Mouse (Mus musculus): ENCODE results near the gene Abca13. TPM values are rescaled to one million over a fixed set of nuclear protein-coding genes. Genes with fewer than 3 reads are reported as not detected.
"Not testable (repeated sequence)": the region's sequence is repeated elsewhere in the genome, so short reads cannot be mapped to it uniquely, and the experiment has no call there.

Abca13 gene
- total RNA-seq, 2 experiments from 2014 or later, result 0.09 to 0.12 TPM

GRCm38 (mm10) chr11:9269090-9269489 lies 77.3 kb downstream of the Abca13 start:
- DNase-seq (ENCODE audit: extremely low spot score in 1 of 2, low spot score in 2 of 2), result no peak
- intact Hi-C loops (cut with DNase I), result no loop called here

- no peak for DNase-seq (ENCODE audit: extremely low spot score in 1 of 2, low spot score in 2 of 2)
- intact Hi-C loops (cut with DNase I), result no loop called here
These were observed 93.5 kb downstream of the Abca13 start for GRCm38 (mm10) chr11:9285204-9285603.

GRCm38 (mm10) chr11:9285759-9286158 lies 94.0 kb downstream of the Abca13 start:
- intact Hi-C loops (cut with DNase I), result no loop called here

GRCm38 (mm10) chr11:9291168-9291567 lies 99.4 kb downstream of the Abca13 start:
- DNase-seq (ENCODE audit: extremely low spot score in 1 of 2, low spot score in 2 of 2), result no peak
- intact Hi-C loops (cut with DNase I), result no loop called here

More at GRCm38 (mm10) chr11:9285759-9286158, 94.0 kb downstream of the Abca13 start:
- DNase-seq (ENCODE audit: extremely low spot score in 1 of 2, low spot score in 2 of 2), result no peak

GRCm38 (mm10) chr11:9299615-9300014 lies 107.9 kb downstream of the Abca13 start:
- no peak for DNase-seq (ENCODE audit: extremely low spot score in 1 of 2, low spot score in 2 of 2)
- intact Hi-C loops (cut with DNase I), result no loop called here

- no peak for DNase-seq (ENCODE audit: extremely low spot score in 1 of 2, low spot score in 2 of 2)
- intact Hi-C loops (cut with DNase I), result no loop called here
These were observed 113.7 kb downstream of the Abca13 start for GRCm38 (mm10) chr11:9305450-9305849.

- intact Hi-C loops (cut with DNase I), result loop anchor here (10.0 kb wide), 1 partner anchor 1908 kb away; no protein-coding TSS in a partner anchor
- no peak for DNase-seq (ENCODE audit: extremely low spot score in 1 of 2, low spot score in 2 of 2)
These were observed 124.8 kb downstream of the Abca13 start for GRCm38 (mm10) chr11:9316545-9316944.

- intact Hi-C loops (cut with DNase I), result loop anchor here (1.0 to 10.0 kb wide), 2 partner anchors 1814 to 1907 kb away; no protein-coding TSS in a partner anchor
- DNase-seq (ENCODE audit: extremely low spot score in 1 of 2, low spot score in 2 of 2), result peak; percentile 76 to 77
These were observed 125.6 kb downstream of the Abca13 start for GRCm38 (mm10) chr11:9317076-9317929.

- intact Hi-C loops (cut with DNase I), result no loop called here
- DNase-seq (ENCODE audit: extremely low spot score in 1 of 2, low spot score in 2 of 2), result no peak
These were observed 146.4 kb downstream of the Abca13 start for GRCm38 (mm10) chr11:9338151-9338550.

- intact Hi-C loops (cut with DNase I), result no loop called here
- DNase-seq (ENCODE audit: extremely low spot score in 1 of 2, low spot score in 2 of 2), result peak in 1 of 2 experiments; percentile 23
These were observed 156.0 kb downstream of the Abca13 start for GRCm38 (mm10) chr11:9347724-9348123.

GRCm38 (mm10) chr11:9373160-9373559 lies 181.4 kb downstream of the Abca13 start:
- DNase-seq (ENCODE audit: extremely low spot score in 1 of 2, low spot score in 2 of 2), result peak in 1 of 2 experiments; percentile 16
- intact Hi-C loops (cut with DNase I), result no loop called here

GRCm38 (mm10) chr11:9374426-9374825 lies 182.7 kb downstream of the Abca13 start:
- intact Hi-C loops (cut with DNase I); DNase-seq (ENCODE audit: extremely low spot score in 1 of 2, low spot score in 2 of 2): not testable (repeated sequence)

- DNase-seq (ENCODE audit: extremely low spot score in 1 of 2, low spot score in 2 of 2), result no peak
- intact Hi-C loops (cut with DNase I), result no loop called here
These were observed 196.8 kb downstream of the Abca13 start for GRCm38 (mm10) chr11:9388520-9388919.

- intact Hi-C loops (cut with DNase I), result loop anchor here (10.0 kb wide), 1 partner anchor 148 kb away; no protein-coding TSS in a partner anchor
- DNase-seq (ENCODE audit: extremely low spot score in 1 of 2, low spot score in 2 of 2), result no peak
These were observed 225.2 kb downstream of the Abca13 start for GRCm38 (mm10) chr11:9416946-9417345.

GRCm38 (mm10) chr11:9420205-9420604 lies 228.5 kb downstream of the Abca13 start:
- intact Hi-C loops (cut with DNase I), result no loop called here
- DNase-seq (ENCODE audit: extremely low spot score in 1 of 2, low spot score in 2 of 2), result no peak

GRCm38 (mm10) chr11:9427411-9427810 lies 235.7 kb downstream of the Abca13 start:
- DNase-seq (ENCODE audit: extremely low spot score in 1 of 2, low spot score in 2 of 2), result no peak
- intact Hi-C loops (cut with DNase I), result no loop called here

GRCm38 (mm10) chr11:9432807-9433206 lies 241.1 kb downstream of the Abca13 start:
- DNase-seq (ENCODE audit: extremely low spot score in 1 of 2, low spot score in 2 of 2), result no peak
- intact Hi-C loops (cut with DNase I), result no loop called here

- no peak for DNase-seq (ENCODE audit: extremely low spot score in 1 of 2, low spot score in 2 of 2)
- intact Hi-C loops (cut with DNase I), result no loop called here
These were observed 244.9 kb downstream of the Abca13 start for GRCm38 (mm10) chr11:9436617-9437016.

GRCm38 (mm10) chr11:9439781-9440180 lies 248.0 kb downstream of the Abca13 start:
- DNase-seq (ENCODE audit: extremely low spot score in 1 of 2, low spot score in 2 of 2), result no peak
- intact Hi-C loops (cut with DNase I), result no loop called here

GRCm38 (mm10) chr11:9441192-9441591 lies 249.4 kb downstream of the Abca13 start:
- no peak for DNase-seq (ENCODE audit: extremely low spot score in 1 of 2, low spot score in 2 of 2)

More at GRCm38 (mm10) chr11:9441192-9441591, 249.4 kb downstream of the Abca13 start:
- intact Hi-C loops (cut with DNase I), result no loop called here
